Mouse (Mus musculus) thymus, postnatal 14 days (tissue): Measurements from ENCODE around the gene Tmem178.
A peak's percentile ranks its signal among the peaks of the same experiment; 100 is the strongest.

Source experiments
- DNase-seq: peaks from one replicate; pipeline ENCODE4 v3.0.0; 2021

The Tmem178 gene

DNA sequence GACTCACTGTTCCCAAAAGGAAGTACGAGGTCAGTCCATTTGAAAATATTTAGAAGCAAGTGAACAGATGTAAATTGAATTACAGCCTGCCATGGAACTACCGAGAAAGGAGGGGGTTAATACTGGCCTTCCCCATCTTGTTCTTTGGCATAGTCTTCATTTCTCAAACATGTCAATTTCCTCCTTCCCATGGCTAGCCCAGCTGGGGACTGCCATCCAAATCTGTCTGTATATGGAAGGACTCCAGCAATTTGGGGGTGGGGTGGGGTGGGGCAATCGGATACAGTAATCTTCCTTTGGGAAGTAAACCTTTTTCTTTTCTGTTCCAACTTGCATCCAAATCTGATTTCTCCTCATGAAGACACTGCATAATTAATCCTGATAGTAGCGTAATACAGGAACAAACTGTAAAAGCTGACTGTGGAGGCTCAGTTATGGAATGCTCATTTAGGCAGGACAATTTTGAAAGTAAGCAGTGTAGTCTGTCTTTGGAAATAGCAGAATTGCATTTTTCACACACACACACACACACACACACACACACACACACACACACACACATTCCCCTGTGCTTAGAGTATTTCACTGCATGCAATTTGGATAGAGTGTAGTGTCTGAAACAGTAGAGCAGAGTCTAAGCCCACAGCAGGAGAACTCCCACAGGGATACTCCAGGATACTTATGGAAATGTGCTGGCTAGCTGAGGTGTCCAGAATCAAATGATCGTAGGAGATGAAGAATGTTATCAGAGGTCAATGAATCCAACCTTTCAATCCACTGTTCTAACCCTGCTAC lies 1.9 kb downstream of the Tmem178 start:
- no peak for DNase-seq

DNA sequence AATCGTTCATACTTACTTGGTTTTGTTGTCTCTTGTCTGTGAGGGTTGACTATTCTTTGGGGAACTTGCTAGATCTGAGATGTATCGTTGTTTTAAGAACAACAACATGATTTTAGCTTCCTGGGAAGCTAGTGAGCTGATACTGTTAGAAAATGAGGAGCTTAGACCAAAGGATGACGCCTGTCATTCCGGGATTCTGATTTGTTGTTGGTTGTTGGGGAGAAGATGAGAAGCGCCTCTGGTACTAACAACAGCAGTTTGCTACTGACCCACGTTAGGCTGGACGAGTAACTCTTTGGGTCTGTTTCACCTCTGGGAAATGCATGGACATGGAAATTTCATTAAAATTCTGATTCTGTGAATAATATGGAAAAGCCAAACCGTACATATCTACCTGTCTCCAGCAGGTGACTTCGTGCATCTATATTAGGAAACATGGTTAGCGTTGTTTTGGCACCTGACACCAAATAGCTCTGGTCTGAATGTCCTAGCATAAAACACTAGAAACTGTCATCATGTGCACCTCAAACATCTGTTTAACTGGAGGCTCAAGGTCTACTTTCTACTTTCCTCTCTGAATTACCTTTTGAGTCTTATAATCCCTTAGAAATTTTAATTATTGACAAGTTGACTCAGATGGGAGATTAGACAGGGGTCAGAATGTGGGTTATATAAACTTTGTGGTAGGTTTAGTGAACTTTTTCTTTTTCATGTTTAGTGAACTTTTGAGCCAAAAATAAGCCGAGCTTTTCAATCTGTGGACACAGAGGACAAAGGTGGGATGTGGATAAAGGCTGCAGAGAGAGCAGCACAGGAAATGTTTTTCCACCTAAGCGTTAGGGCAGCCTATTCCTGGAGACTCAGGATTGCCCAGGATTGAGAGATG lies 2.9 kb downstream of the Tmem178 start:
- DNase-seq: no peak

GRCm38 (mm10) chr17:80949382-80949781 lies 5.0 kb downstream of the Tmem178 start:
- DNase-seq: no peak

- DNase-seq: no peak
Observed at GRCm38 (mm10) chr17:80949895-80950294, 5.5 kb downstream of the Tmem178 start.

DNA sequence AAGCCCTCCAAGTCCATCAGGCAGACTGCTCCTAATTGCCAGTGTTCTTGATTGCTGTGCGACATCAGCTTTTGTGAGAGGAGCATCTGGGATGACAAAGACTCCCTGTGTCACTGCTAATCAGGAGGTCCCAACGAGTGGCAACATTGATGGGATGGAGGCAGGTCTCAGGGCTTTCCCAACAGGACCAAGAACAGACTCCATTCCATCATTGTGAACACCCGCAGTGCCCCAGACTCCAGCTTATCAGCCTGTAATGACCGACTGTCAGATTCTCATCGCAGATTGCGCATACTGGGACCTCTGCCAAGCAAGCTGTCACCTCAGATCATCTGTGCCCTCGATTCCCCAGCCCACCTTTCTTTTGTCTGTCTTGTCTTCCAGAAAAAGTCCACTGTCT lies 7.9 kb downstream of the Tmem178 start:
- DNase-seq: no peak

DNA sequence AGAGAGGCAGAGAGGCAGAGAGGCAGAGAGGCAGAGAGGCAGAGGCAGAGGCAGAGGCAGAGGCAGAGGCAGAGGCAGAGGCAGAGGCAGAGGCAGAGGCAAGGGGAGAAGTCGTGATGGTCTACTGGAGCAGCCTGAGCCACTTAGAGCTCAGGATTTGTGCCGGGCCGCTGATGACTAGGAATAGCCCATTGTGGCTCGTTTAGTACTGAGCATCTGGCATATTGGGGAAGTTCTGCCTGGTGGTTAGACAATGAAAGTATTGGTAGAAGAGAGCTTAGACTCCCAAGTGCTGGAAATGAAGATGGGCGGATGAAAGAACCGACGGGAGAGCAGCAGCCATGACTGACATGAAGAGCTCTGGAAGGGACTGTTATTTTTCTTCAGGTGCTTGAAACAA lies 11.0 kb downstream of the Tmem178 start:
- DNase-seq: no peak

- no peak for DNase-seq
Observed at GRCm38 (mm10) chr17:80955998-80956811, 11.8 kb downstream of the Tmem178 start.

DNA sequence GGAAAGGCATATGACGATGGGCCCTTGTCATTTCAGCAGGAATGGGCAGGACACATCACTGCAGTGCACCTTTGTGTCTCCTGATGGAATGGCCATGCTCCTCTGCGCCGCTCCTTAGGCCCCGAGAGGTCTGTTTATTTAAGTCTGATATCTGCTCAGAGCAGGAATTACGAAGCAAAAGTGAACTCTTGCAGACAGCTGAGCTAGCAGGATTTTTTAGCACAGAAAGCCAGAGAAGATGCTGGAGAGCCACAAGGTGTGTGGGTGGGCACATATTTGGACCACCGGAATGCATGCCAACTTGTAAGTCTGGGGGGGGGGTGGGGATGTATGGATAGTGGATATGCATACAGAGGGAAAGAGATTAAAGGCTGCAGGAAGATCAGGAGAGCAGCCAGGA lies 13.9 kb downstream of the Tmem178 start:
- no peak for DNase-seq

GRCm38 (mm10) chr17:80959840-80960239 lies 15.4 kb downstream of the Tmem178 start:
- DNase-seq: no peak

GRCm38 (mm10) chr17:80967475-80967874 lies 23.0 kb downstream of the Tmem178 start:
- DNase-seq: no peak

DNA sequence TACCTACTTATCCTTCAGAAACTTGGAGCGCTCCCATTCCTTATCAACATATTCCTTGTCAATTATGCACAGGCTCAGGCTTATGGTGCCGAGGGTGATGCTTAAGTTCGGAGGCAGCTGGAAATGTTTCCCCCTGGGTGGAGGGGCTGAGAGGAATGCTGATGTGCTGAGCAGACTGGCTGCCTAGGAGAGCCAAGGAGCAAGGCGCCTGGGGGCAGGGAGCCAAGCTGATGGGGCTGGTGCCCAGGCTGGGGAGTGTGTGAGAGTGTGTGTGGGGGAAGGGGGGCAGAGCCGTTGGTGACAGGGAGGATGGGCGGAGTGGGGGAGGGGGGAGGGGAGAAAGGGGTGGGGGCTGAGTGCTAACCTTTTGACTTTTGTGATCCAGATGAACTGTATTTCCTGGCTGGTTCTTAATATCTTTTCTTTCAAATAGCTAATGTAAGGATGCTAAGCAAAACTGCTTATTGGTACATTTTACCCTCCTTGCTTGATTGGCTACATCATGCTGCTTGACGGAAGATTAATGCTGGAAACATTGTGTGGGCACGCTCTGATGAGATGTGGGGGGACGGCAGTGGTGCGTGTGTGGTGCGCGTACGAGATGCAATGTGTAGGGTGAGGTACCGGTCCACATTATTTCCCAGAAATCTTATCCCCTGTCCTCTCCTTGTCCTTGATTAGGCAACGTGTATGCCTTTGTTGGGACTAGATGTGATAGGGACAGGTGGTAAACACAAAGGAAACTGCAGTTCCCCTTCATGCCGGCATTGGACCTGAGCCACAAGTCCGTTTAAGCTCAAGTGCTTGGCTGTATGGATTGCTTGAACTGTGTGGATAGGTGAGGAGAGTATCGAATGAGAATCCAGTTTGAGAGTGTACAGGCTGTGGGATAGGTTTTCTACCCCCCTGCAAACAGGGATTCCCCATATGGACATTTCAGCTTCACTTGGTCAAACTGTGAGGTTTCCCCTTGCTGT lies 25.5 kb downstream of the Tmem178 start:
- no peak for DNase-seq

DNA sequence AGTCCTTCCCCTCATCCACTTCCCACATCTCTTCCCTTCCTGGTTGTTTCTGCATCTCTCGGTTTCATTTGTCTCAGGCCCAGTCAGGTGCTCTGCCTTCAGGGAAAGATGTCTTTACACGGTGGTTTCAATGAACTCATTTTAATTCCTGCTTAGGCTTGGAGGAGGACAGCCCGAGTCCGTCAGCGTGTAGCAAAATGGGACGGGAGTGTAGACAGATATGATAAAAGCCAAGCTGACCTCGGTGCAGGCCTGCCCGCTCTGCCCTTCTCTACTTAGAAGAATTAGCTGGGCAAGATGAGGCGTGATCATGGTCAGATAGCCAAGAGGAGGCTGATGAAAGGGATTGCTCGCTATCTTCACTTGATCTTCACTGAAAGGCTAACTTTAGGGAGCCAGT lies 26.3 kb downstream of the Tmem178 start:
- no peak for DNase-seq

- no peak for DNase-seq
Observed at GRCm38 (mm10) chr17:80972891-80973290, 28.5 kb downstream of the Tmem178 start.

GRCm38 (mm10) chr17:80977245-80977644 lies 32.8 kb downstream of the Tmem178 start:
- DNase-seq: no peak

GRCm38 (mm10) chr17:80980096-80980495 lies 35.7 kb downstream of the Tmem178 start:
- no peak for DNase-seq

GRCm38 (mm10) chr17:80981721-80982411 lies 37.4 kb downstream of the Tmem178 start:
- DNase-seq: no peak

GRCm38 (mm10) chr17:80982412-80982787 lies 38.0 kb downstream of the Tmem178 start:
- peak; percentile 30 for DNase-seq

DNA sequence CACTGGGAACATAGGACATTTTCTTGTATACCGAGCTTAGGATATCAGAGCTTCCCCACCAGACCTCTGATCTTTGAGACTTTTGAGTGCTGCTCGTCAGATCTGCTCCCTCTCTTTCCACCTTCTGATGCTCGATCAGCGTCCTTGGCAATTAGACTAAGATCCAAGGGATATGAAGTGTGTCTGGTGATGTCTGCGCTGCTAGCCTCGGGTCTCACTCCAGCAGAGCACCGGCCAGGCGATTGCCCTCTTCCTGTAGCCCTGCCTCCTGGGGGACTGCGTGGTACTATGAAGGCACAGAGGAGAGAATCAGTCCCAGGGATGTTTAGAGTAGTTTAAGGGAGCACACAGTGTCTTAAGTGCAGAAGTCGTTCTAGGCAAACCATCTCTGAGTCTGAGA lies 38.5 kb downstream of the Tmem178 start:
- no peak for DNase-seq

- DNase-seq: no peak
Observed at GRCm38 (mm10) chr17:80991535-80992127, 47.2 kb downstream of the Tmem178 start.

DNA sequence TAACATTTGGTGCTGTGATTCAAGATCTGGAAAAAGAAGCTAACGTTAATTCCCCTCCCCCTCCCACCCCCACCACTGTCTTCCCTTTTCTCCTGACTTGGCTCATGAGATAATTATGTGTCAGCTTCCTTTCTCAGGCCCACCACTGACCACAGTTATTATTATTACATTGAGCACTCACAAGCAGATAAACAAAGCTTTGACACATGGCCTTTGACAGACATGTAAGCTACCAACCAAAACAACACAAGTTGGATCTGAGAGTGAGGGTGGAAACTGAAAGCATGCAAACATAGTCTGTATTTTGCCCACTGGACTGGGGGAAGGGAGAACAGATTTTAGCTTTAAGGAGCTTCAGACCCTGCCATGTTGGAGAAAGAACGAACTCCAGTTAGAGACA lies 52.8 kb downstream of the Tmem178 start:
- DNase-seq: no peak

GRCm38 (mm10) chr17:80998958-80999357 lies 54.5 kb downstream of the Tmem178 start:
- DNase-seq: no peak
